Mouse (Mus musculus): ENCODE measurements around the gene C1ra. TPM values are rescaled to one million over a fixed set of nuclear protein-coding genes. Genes with fewer than 3 reads are reported as not detected.
"Not testable (repeated sequence)": the region's sequence is repeated elsewhere in the genome, so short reads cannot be mapped to it uniquely, and the experiment has no call there.

C1ra gene
- polyA plus RNA-seq, 1 experiment from 2014 or later = 0.20 TPM

GRCm38 (mm10) chr6:124555956-124556355, 43.8 kb downstream of the C1ra start:
- not testable (repeated sequence) for H3K9me3 ChIP-seq (replicated peaks; ENCODE audit: control insufficient read depth, low read length); H3K36me3 ChIP-seq (replicated peaks; ENCODE audit: control insufficient read depth, insufficient read depth, low read depth, low read length); ATAC-seq (replicated peaks; ENCODE audit: insufficient number of reproducible peaks, low FRiP score, low TSS enrichment, low read depth); H3K4me1 ChIP-seq (ENCODE audit: control insufficient read depth, insufficient read depth, low read length); DNase-seq (ENCODE audit: low spot score); H3K27me3 ChIP-seq (ENCODE audit: control insufficient read depth, insufficient read depth, low read length); H3K4me2 ChIP-seq (ENCODE audit: low read depth, low read length); H3K4me3 ChIP-seq (ENCODE audit: low read depth, low read length); H3K9ac ChIP-seq (replicated peaks; ENCODE audit: low read length); H3K27ac ChIP-seq (replicated peaks; ENCODE audit: low read depth, low read length)
- 72% methylated on average over 2 of the region's 2 CpGs for WGBS

- H3K27me3 ChIP-seq (ENCODE audit: control insufficient read depth, insufficient read depth, low read length); H3K27ac ChIP-seq (replicated peaks; ENCODE audit: low read depth, low read length); ATAC-seq (replicated peaks; ENCODE audit: insufficient number of reproducible peaks, low FRiP score, low TSS enrichment, low read depth); H3K4me3 ChIP-seq (ENCODE audit: low read depth, low read length); H3K36me3 ChIP-seq (replicated peaks; ENCODE audit: control insufficient read depth, insufficient read depth, low read depth, low read length); DNase-seq (ENCODE audit: low spot score); H3K9ac ChIP-seq (replicated peaks; ENCODE audit: low read length); H3K9me3 ChIP-seq (replicated peaks; ENCODE audit: control insufficient read depth, low read length); H3K4me1 ChIP-seq (ENCODE audit: control insufficient read depth, insufficient read depth, low read length); H3K4me2 ChIP-seq (ENCODE audit: low read depth, low read length): not testable (repeated sequence)
- WGBS = 79% methylated on average over 4 of the region's 4 CpGs
These were observed 49.0 kb downstream of the C1ra start for GRCm38 (mm10) chr6:124561156-124561555.

- H3K27ac ChIP-seq (replicated peaks; ENCODE audit: low read depth, low read length); ATAC-seq (replicated peaks; ENCODE audit: insufficient number of reproducible peaks, low FRiP score, low TSS enrichment, low read depth); DNase-seq (ENCODE audit: low spot score); H3K36me3 ChIP-seq (replicated peaks; ENCODE audit: control insufficient read depth, insufficient read depth, low read depth, low read length); H3K9me3 ChIP-seq (replicated peaks; ENCODE audit: control insufficient read depth, low read length); H3K27me3 ChIP-seq (ENCODE audit: control insufficient read depth, insufficient read depth, low read length); H3K4me2 ChIP-seq (ENCODE audit: low read depth, low read length); H3K4me1 ChIP-seq (ENCODE audit: control insufficient read depth, insufficient read depth, low read length); H3K4me3 ChIP-seq (ENCODE audit: low read depth, low read length); H3K9ac ChIP-seq (replicated peaks; ENCODE audit: low read length): not testable (repeated sequence)
- 87% methylated on average over 2 of the region's 2 CpGs for whole genome bisulfite sequencing
These were observed 49.4 kb downstream of the C1ra start for GRCm38 (mm10) chr6:124561611-124562010.

- Histone ChIP-seq H3K9ac (replicated peaks; ENCODE audit: low read length) (no peak within 1 kb of the TSS), H3K9me3 (replicated peaks; ENCODE audit: control insufficient read depth, low read length) (no peaks in the 10 kb centered on the region), H3K4me1 (ENCODE audit: control insufficient read depth, insufficient read depth, low read length) (no peaks in the 10 kb centered on the region; the same call in 1 of the 2 replicates), H3K27ac (replicated peaks; ENCODE audit: low read depth, low read length) (no peak within 1 kb of the TSS), H3K36me3 (replicated peaks; ENCODE audit: control insufficient read depth, insufficient read depth, low read depth, low read length) (no peaks in the 10 kb centered on the region), H3K4me3 (ENCODE audit: low read depth, low read length) (no peak within 1 kb of the TSS), H3K4me2 (ENCODE audit: low read depth, low read length) (no peak within 1 kb of the TSS), H3K27me3 (ENCODE audit: control insufficient read depth, insufficient read depth, low read length) (no peaks in the 10 kb centered on the region)
- DNase-seq (ENCODE audit: low spot score) = peak; percentile 78
- no peak for ATAC-seq (replicated peaks; ENCODE audit: insufficient number of reproducible peaks, low FRiP score, low TSS enrichment, low read depth)
- WGBS = 1% methylated on average over 8 of the region's 8 CpGs
These were observed 57.8 kb downstream of the C1ra start, which contains the start of gene C1rb for GRCm38 (mm10) chr6:124570026-124570425. Gene C1rb (plus strand): TSS chr6:124570294.

Other genes starting within 250 kb of the C1ra start
- gene Cd163, start 207.7 kb upstream of the C1ra start, polyA plus RNA-seq (2014; fragmentation: Nextera tagmentation; extraction: Ambion mirVana) = not detected in 2 replicates
- gene Pex5, start 97.3 kb upstream of the C1ra start, polyA plus RNA-seq (2014; fragmentation: Nextera tagmentation; extraction: Ambion mirVana) = 37.6 and 38.5 TPM in 2 replicates
- gene Clstn3, start 47.6 kb upstream of the C1ra start, polyA plus RNA-seq (2014; fragmentation: Nextera tagmentation; extraction: Ambion mirVana) = 6.3 and 6.4 TPM in 2 replicates
- gene C1rl, start 19.3 kb upstream of the C1ra start, polyA plus RNA-seq (2014; fragmentation: Nextera tagmentation; extraction: Ambion mirVana) = 0.29 and 0.38 TPM in 2 replicates
- 0.29 and 1.2 TPM in 2 replicates for gene C1s1, start 30.0 kb downstream of the C1ra start, polyA plus RNA-seq (2014; fragmentation: Nextera tagmentation; extraction: Ambion mirVana)
- gene C1rb, start 57.9 kb downstream of the C1ra start, polyA plus RNA-seq (2014; fragmentation: Nextera tagmentation; extraction: Ambion mirVana) = not detected in 2 replicates
- gene C1s2, start 123.7 kb downstream of the C1ra start, polyA plus RNA-seq (2014; fragmentation: Nextera tagmentation; extraction: Ambion mirVana) = not detected in 2 replicates
- 33.4 and 43.6 TPM in 2 replicates for gene Lpcat3, start 150.6 kb downstream of the C1ra start, polyA plus RNA-seq (2014; fragmentation: Nextera tagmentation; extraction: Ambion mirVana)
- gene Emg1, start 199.8 kb downstream of the C1ra start, polyA plus RNA-seq (2014; fragmentation: Nextera tagmentation; extraction: Ambion mirVana) = 251 and 254 TPM in 2 replicates
- gene Phb2, start 199.9 kb downstream of the C1ra start, polyA plus RNA-seq (2014; fragmentation: Nextera tagmentation; extraction: Ambion mirVana) = 371 and 375 TPM in 2 replicates
- gene Ptpn6, start 226.3 kb downstream of the C1ra start, polyA plus RNA-seq (2014; fragmentation: Nextera tagmentation; extraction: Ambion mirVana) = 6.0 and 11.2 TPM in 2 replicates
- 518 and 553 TPM in 2 replicates for gene Grcc10, start 229.0 kb downstream of the C1ra start, polyA plus RNA-seq (2014; fragmentation: Nextera tagmentation; extraction: Ambion mirVana)
- gene Gm45234, start 243.6 kb downstream of the C1ra start, polyA plus RNA-seq (2014; fragmentation: Nextera tagmentation; extraction: Ambion mirVana) = not detected in 2 replicates
- gene Atn1, start 244.1 kb downstream of the C1ra start, polyA plus RNA-seq (2014; fragmentation: Nextera tagmentation; extraction: Ambion mirVana) = 9.0 and 9.6 TPM in 2 replicates